Mouse (Mus musculus) neural tube, embryonic 15.5 days (tissue): Measurements from ENCODE around the gene Sertad3. TPM values are rescaled to one million over a fixed set of nuclear protein-coding genes. Genes with fewer than 3 reads are reported as not detected.

Source experiments
- ATAC-seq: fragments of 200-750 bp; cut with Nextera tagmentation; 2 replicates; pipeline ENCODE4 v1.8.0; 2017; ENCODE audit warnings: mild to moderate bottlenecking, moderate TSS enrichment, moderate library complexity; ENCODE audit not compliant: low FRiP score
- H3K27ac ChIP-seq: fragments of 300-500 bp; sonication (generic); replicated peaks from 2 replicates; pipeline ENCODE4 v1.5.1; 2015; ENCODE audit warnings: mild to moderate bottlenecking, inconsistent platforms
- H3K27me3 ChIP-seq: fragments of 300-500 bp; sonication (generic); replicated peaks from 2 replicates; pipeline ENCODE4 v1.6.1; 2015; ENCODE audit warnings: inconsistent platforms
- H3K36me3 ChIP-seq: fragments of 300-500 bp; sonication (generic); 2 replicates; pipeline ENCODE4 v1.6.1; 2015; ENCODE audit warnings: inconsistent platforms
- H3K4me1 ChIP-seq: fragments of 300-500 bp; sonication (generic); 2 replicates; pipeline ENCODE4 v1.6.1; 2015; ENCODE audit warnings: inconsistent platforms
- H3K4me2 ChIP-seq: fragments of 300-500 bp; sonication (generic); 2 replicates; pipeline ENCODE4 v1.6.1; 2015; ENCODE audit warnings: inconsistent platforms, mild to moderate bottlenecking, moderate library complexity
- H3K4me3 ChIP-seq: fragments of 300-500 bp; sonication (generic); replicated peaks from 2 replicates; pipeline ENCODE4 v1.5.1; 2015; ENCODE audit warnings: mild to moderate bottlenecking, inconsistent platforms
- H3K9ac ChIP-seq: fragments of 300-500 bp; sonication (generic); replicated peaks from 2 replicates; pipeline ENCODE4 v1.6.1; 2015; ENCODE audit warnings: mild to moderate bottlenecking, inconsistent platforms
- H3K9me3 ChIP-seq: fragments of 300-500 bp; sonication (generic); replicated peaks from 2 replicates; pipeline ENCODE4 v1.6.1; 2016; ENCODE audit warnings: inconsistent platforms
- WGBS: fragments of 180-500 bp; shearing (Covaris S2); methylation state at CpG from one replicate; pipeline ENCODE4 v1.1.7; 2015; ENCODE audit warnings: mixed read lengths; 5-methylcytosine and 5-hydroxymethylcytosine counted together
- polyA plus RNA-seq: library from polyadenylated mRNA; unstranded; fragments of >200 nt; fragmentation: Nextera tagmentation; extraction: Ambion mirVana; gene quantifications from 2 replicates; pipeline ENCODE4 v1.2.1, GENCODE M21; 2015

Sertad3 gene
- polyA plus RNA-seq, 1 experiment from 2014 or later: 8.8 TPM

- Histone ChIP-seq H3K36me3 (no peaks in the 10 kb centered on the region), H3K4me2 (no peak overlapping the region), H3K4me3 (no peak overlapping the region), H3K27ac (no peak overlapping the region), H3K9ac (no peak overlapping the region), H3K4me1 (peaks cover 25% of the 10 kb centered on the region), H3K9me3 (no peaks in the 10 kb centered on the region), H3K27me3 (no peaks in the 10 kb centered on the region)
- ATAC-seq: no peak
- 83% methylated on average over 4 of the region's 4 CpGs for WGBS
Measured at GRCm38 (mm10) chr7:27483860-27484259, 10.3 kb downstream of the Sertad3 start.

GRCm38 (mm10) chr7:27486102-27486769, 12.7 kb downstream of the Sertad3 start:
- H3K9me3 ChIP-seq: no peaks in the 10 kb centered on the region
- peak overlapping the region; percentile 60 for H3K4me2 ChIP-seq
- ATAC-seq: peak; percentile 16
- H3K4me1 ChIP-seq: peaks cover 32% of the 10 kb centered on the region
- H3K36me3 ChIP-seq: no peaks in the 10 kb centered on the region
- peak overlapping the region; percentile 95 for H3K27ac ChIP-seq
- peak overlapping the region; percentile 78 for H3K4me3 ChIP-seq
- no peaks in the 10 kb centered on the region for H3K27me3 ChIP-seq
- 6% methylated on average over 13 of the region's 13 CpGs for WGBS
- peak overlapping the region; percentile 28; the same call in 1 of the 2 replicates for H3K9ac ChIP-seq

GRCm38 (mm10) chr7:27486770-27487697, 13.5 kb downstream of the Sertad3 start, which contains the start of gene Sertad1:
Gene Sertad1 (plus strand): TSS chr7:27486910.
- H3K36me3 ChIP-seq: no peaks in the 10 kb centered on the region
- ATAC-seq: peak; percentile 98
- peak within 1 kb of the TSS; percentile 78 for H3K4me3 ChIP-seq
- H3K4me1 ChIP-seq: peaks cover 26% of the 10 kb centered on the region
- no peaks in the 10 kb centered on the region for H3K27me3 ChIP-seq
- H3K4me2 ChIP-seq: peak within 1 kb of the TSS; percentile 60
- peak within 1 kb of the TSS; percentile 95 for H3K27ac ChIP-seq
- no peaks in the 10 kb centered on the region for H3K9me3 ChIP-seq
- under 1% methylated on average over 77 of the region's 80 CpGs for WGBS
- peak within 1 kb of the TSS; percentile 72 for H3K9ac ChIP-seq

- Histone ChIP-seq H3K9me3 (no peaks in the 10 kb centered on the region), H3K27me3 (no peaks in the 10 kb centered on the region), H3K4me1 (peaks cover 26% of the 10 kb centered on the region), H3K4me2 (peak overlapping the region; percentile 60), H3K27ac (peak overlapping the region; percentile 95), H3K36me3 (no peaks in the 10 kb centered on the region), H3K4me3 (peak overlapping the region; percentile 78), H3K9ac (peak overlapping the region; percentile 72)
- no peak for ATAC-seq
- 4% methylated on average over 13 of the region's 13 CpGs for WGBS
Measured at GRCm38 (mm10) chr7:27487740-27488268, 14.2 kb downstream of the Sertad3 start.

GRCm38 (mm10) chr7:27489270-27489869, 15.8 kb downstream of the Sertad3 start:
- Histone ChIP-seq H3K27me3 (no peaks in the 10 kb centered on the region), H3K36me3 (no peaks in the 10 kb centered on the region), H3K9me3 (no peaks in the 10 kb centered on the region), H3K4me1 (peaks cover 26% of the 10 kb centered on the region), H3K4me2 (no peak overlapping the region), H3K27ac (no peak overlapping the region), H3K9ac (no peak overlapping the region), H3K4me3 (no peak overlapping the region)
- 92% methylated on average over 25 of the region's 25 CpGs for WGBS
- ATAC-seq: no peak

GRCm38 (mm10) chr7:27490227-27490542, 16.6 kb downstream of the Sertad3 start:
- WGBS: 40% methylated on average over 4 of the region's 4 CpGs
- H3K27ac ChIP-seq: peak overlapping the region; percentile 67; the same call in 1 of the 2 replicates
- H3K9ac ChIP-seq: peak overlapping the region; percentile 32

GRCm38 (mm10) chr7:27490543-27491329, 17.2 kb downstream of the Sertad3 start:
- no peaks in the 10 kb centered on the region for H3K27me3 ChIP-seq
- H3K4me1 ChIP-seq: peaks cover 26% of the 10 kb centered on the region
- no peaks in the 10 kb centered on the region for H3K36me3 ChIP-seq
- H3K4me2 ChIP-seq: peak overlapping the region; percentile 53
- no peaks in the 10 kb centered on the region for H3K9me3 ChIP-seq
- H3K27ac ChIP-seq: peak overlapping the region; percentile 67
- no peak for ATAC-seq
- WGBS: 2% methylated on average over 33 of the region's 33 CpGs
- H3K9ac ChIP-seq: peak overlapping the region; percentile 32
- peak overlapping the region; percentile 25 for H3K4me3 ChIP-seq

More at GRCm38 (mm10) chr7:27490227-27490542, 16.6 kb downstream of the Sertad3 start:
- no peak for ATAC-seq
- Histone ChIP-seq H3K4me2 (peak overlapping the region; percentile 53), H3K4me1 (peaks cover 26% of the 10 kb centered on the region), H3K9me3 (no peaks in the 10 kb centered on the region), H3K4me3 (peak overlapping the region; percentile 25), H3K27me3 (no peaks in the 10 kb centered on the region), H3K36me3 (no peaks in the 10 kb centered on the region)

GRCm38 (mm10) chr7:27491856-27492255, 18.3 kb downstream of the Sertad3 start:
- WGBS: 77% methylated on average over 7 of the region's 7 CpGs
- no peak for ATAC-seq
- H3K27me3 ChIP-seq: no peaks in the 10 kb centered on the region
- H3K36me3 ChIP-seq: no peaks in the 10 kb centered on the region
- H3K4me3 ChIP-seq: no peak overlapping the region
- no peaks in the 10 kb centered on the region for H3K9me3 ChIP-seq
- peaks cover 21% of the 10 kb centered on the region for H3K4me1 ChIP-seq
- H3K9ac ChIP-seq: no peak overlapping the region
- no peak overlapping the region for H3K4me2 ChIP-seq
- H3K27ac ChIP-seq: no peak overlapping the region

GRCm38 (mm10) chr7:27493022-27493421, 19.5 kb downstream of the Sertad3 start:
- H3K27ac ChIP-seq: no peak overlapping the region
- no peaks in the 10 kb centered on the region for H3K9me3 ChIP-seq
- no peak overlapping the region for H3K4me2 ChIP-seq
- H3K4me3 ChIP-seq: no peak overlapping the region
- H3K4me1 ChIP-seq: peaks cover 14% of the 10 kb centered on the region
- 71% methylated on average over 3 of the region's 3 CpGs for WGBS
- no peaks in the 10 kb centered on the region for H3K27me3 ChIP-seq
- no peak overlapping the region for H3K9ac ChIP-seq
- ATAC-seq: no peak
- no peaks in the 10 kb centered on the region for H3K36me3 ChIP-seq

- Histone ChIP-seq H3K27ac (no peak overlapping the region), H3K4me3 (no peak overlapping the region), H3K36me3 (no peaks in the 10 kb centered on the region), H3K27me3 (no peaks in the 10 kb centered on the region), H3K9ac (no peak overlapping the region), H3K9me3 (no peaks in the 10 kb centered on the region), H3K4me2 (no peak overlapping the region), H3K4me1 (peaks cover 9% of the 10 kb centered on the region)
- 80% methylated on average over 5 of the region's 5 CpGs for WGBS
- ATAC-seq: no peak
Measured at GRCm38 (mm10) chr7:27493450-27493849, 19.9 kb downstream of the Sertad3 start.
